Comparison of ENCODE assay signal across 27 mouse cellular contexts in the genomic region with DNA sequence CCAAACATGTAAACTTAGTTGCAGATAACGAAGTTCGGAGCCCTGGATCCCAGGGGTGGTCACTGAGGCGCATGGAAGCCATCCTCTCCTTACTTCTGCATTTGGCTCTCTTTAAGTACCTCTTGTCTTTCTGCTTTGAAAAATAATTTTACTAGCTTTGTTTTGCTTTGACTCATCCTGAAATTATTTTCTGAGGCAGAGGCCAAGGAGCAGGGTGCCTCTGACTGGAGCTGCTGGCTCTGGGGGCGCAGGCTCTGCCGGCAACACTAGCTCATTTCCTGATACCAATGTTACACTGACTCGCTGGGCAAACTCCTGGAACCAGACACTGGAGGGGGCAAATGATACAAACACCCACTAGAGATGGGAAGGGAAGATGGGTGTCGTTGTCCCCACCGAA. TPM values are rescaled to one million over a fixed set of nuclear protein-coding genes. Genes with fewer than 3 reads are reported as not detected.
DNase-seq lines count a peak whose midpoint lies in the region; ATAC-seq lines count a peak whose summit lies in the region.
"Had no signal": no experiment of that assay in that cellular context is flagged by ENCODE, and none has a peak within 500 bp of the region (broad histone marks: within the 10 kb centered on the region; RNA-seq: fewer than 3 reads in every experiment).

No protein-coding gene starts in this region.

- no peak overlapping the region for H3K27ac ChIP-seq in lung, embryonic 16.5 days (ENCODE audit: low read length)
- 0 out of 2 replicates have a peak overlapping the region, but pooled peaks have one; percentile 28 for H3K27ac ChIP-seq in embryonic facial prominence, embryonic 14.5 days (replicated peaks; ENCODE audit: low read depth, low read length)
- H3K27ac ChIP-seq: embryonic facial prominence, embryonic 12.5 days; forebrain, embryonic 12.5 days; heart, embryonic 15.5 days; left cerebral cortex, adult 2 months; limb, embryonic 13.5 days; midbrain, embryonic 12.5 days; neural tube, embryonic 13.5 days had no signal

- no peaks in the 10 kb centered on the region for H3K9me3 ChIP-seq in lung, embryonic 16.5 days (ENCODE audit: control insufficient read depth, low read length)
- H3K9me3 ChIP-seq in embryonic facial prominence, embryonic 14.5 days (ENCODE audit: control insufficient read depth, low read length), result no peaks in the 10 kb centered on the region
- H3K9me3 ChIP-seq: embryonic facial prominence, embryonic 12.5 days; forebrain, embryonic 12.5 days; heart, embryonic 15.5 days; limb, embryonic 13.5 days; lung, embryonic 15.5 days; megakaryocyte, embryonic 14.5 days; midbrain, embryonic 12.5 days; neural tube, embryonic 13.5 days had no signal

- H3K4me2 ChIP-seq in lung, embryonic 16.5 days (ENCODE audit: low read depth, low read length), result no peak overlapping the region
- H3K4me2 ChIP-seq in embryonic facial prominence, embryonic 14.5 days (ENCODE audit: low read depth, low read length), result no peak overlapping the region
- H3K4me2 ChIP-seq: embryonic facial prominence, embryonic 12.5 days; forebrain, embryonic 12.5 days; heart, embryonic 15.5 days; limb, embryonic 13.5 days; liver, embryonic 11.5 days; lung, embryonic 15.5 days; midbrain, embryonic 12.5 days; neural tube, embryonic 13.5 days had no signal

- H3K9ac ChIP-seq in lung, embryonic 16.5 days (ENCODE audit: low read length), result peak overlapping the region; percentile 9; the same call in 1 of the 2 replicates
- no peak overlapping the region for H3K9ac ChIP-seq in embryonic facial prominence, embryonic 14.5 days (ENCODE audit: low read depth, low read length)
- H3K9ac ChIP-seq: embryonic facial prominence, embryonic 12.5 days; forebrain, embryonic 12.5 days; heart, embryonic 15.5 days; limb, embryonic 13.5 days; lung, embryonic 15.5 days; midbrain, embryonic 12.5 days; neural tube, embryonic 13.5 days had no signal

- peak; percentile 36 for DNase-seq in adrenal gland, adult 2 months
- no peak for DNase-seq in adrenal gland, adult 8-10 months
- DNase-seq in lung, postnatal 36 days, result no peak
- DNase-seq in embryonic facial prominence, embryonic 14.5 days (ENCODE audit: low spot score), result no peak
- no peak for DNase-seq in cerebellum, adult 9-11 months
- DNase-seq in cerebellum, adult 9-10 months, result no peak
- DNase-seq: cerebellum, adult 18-20 months; cerebellum, postnatal 36 days; gastrocnemius, postnatal 10 days; kidney, adult 8-10 months; kidney, postnatal 14 days; lung, postnatal 4 days; right cerebral cortex, postnatal 14 days; thymus, adult 2 months; thymus, postnatal 36 days had no signal

- no peaks in the 10 kb centered on the region for H3K36me3 ChIP-seq in lung, embryonic 16.5 days (ENCODE audit: control insufficient read depth, insufficient read depth, low read length)
- H3K36me3 ChIP-seq in embryonic facial prominence, embryonic 14.5 days (ENCODE audit: control insufficient read depth, insufficient read depth, low read length), result no peaks in the 10 kb centered on the region
- H3K36me3 ChIP-seq: embryonic facial prominence, embryonic 12.5 days; forebrain, embryonic 12.5 days; heart, embryonic 15.5 days; limb, embryonic 13.5 days; lung, embryonic 15.5 days; midbrain, embryonic 12.5 days; neural tube, embryonic 13.5 days had no signal

- no peaks in the 10 kb centered on the region for H3K27me3 ChIP-seq in lung, embryonic 16.5 days (ENCODE audit: control insufficient read depth, insufficient read depth, low read depth, low read length)
- no peaks in the 10 kb centered on the region for H3K27me3 ChIP-seq in embryonic facial prominence, embryonic 14.5 days (replicated peaks; ENCODE audit: control insufficient read depth, insufficient read depth, low read length)
- H3K27me3 ChIP-seq: embryonic facial prominence, embryonic 12.5 days; limb, embryonic 13.5 days; lung, embryonic 15.5 days; neural tube, embryonic 13.5 days had no signal

- ATAC-seq in lung, embryonic 16.5 days (ENCODE audit: low read depth), result no peak
- no peak for ATAC-seq in embryonic facial prominence, embryonic 14.5 days (ENCODE audit: low read depth)
- ATAC-seq: hindbrain, embryonic 16.5 days had no signal

- H3K4me1 ChIP-seq in lung, embryonic 16.5 days (replicated peaks; ENCODE audit: control insufficient read depth, insufficient read depth, low read length), result peaks cover 22% of the 10 kb centered on the region
- H3K4me1 ChIP-seq in embryonic facial prominence, embryonic 14.5 days (ENCODE audit: control insufficient read depth, insufficient read depth, low read length), result peaks cover 21% of the 10 kb centered on the region

- WGBS in lung, embryonic 16.5 days, result 73% methylated on average over 8 of the region's 8 CpGs
- 68% methylated on average over 8 of the region's 8 CpGs for WGBS in embryonic facial prominence, embryonic 14.5 days

- no peak overlapping the region for H3K4me3 ChIP-seq in lung, embryonic 16.5 days (ENCODE audit: low read length)
- no peak overlapping the region for H3K4me3 ChIP-seq in embryonic facial prominence, embryonic 14.5 days (ENCODE audit: low read depth, low read length)
- H3K4me3 ChIP-seq: embryonic facial prominence, embryonic 12.5 days; forebrain, embryonic 12.5 days; heart, embryonic 15.5 days; left cerebral cortex, adult 2 months; limb, embryonic 13.5 days; lung, embryonic 15.5 days; midbrain, embryonic 12.5 days; neural tube, embryonic 13.5 days had no signal

RNA-seq across cellular contexts. Expression of a gene that starts 8.7 kb away (rescaled TPM):
- 10 to 100 TPM; 20.7 to 40.6 TPM for total RNA-seq in adrenal gland, adult 2 months (2021)
- 45.0 and 47.9 TPM in 2 replicates for polyA plus RNA-seq in adrenal gland, adult 2 months (2012; rRNA removed)
- 10 to 100 TPM; 34.6 to 65.5 (median 48.9) TPM for total RNA-seq in adrenal gland, adult 8-10 months (2022)
- polyA plus RNA-seq in lung, embryonic 16.5 days (2015; fragmentation: Nextera tagmentation; extraction: Ambion mirVana), result 3.5 and 3.7 TPM in 2 replicates
- 6.4 and 8.1 TPM in 2 replicates for polyA plus RNA-seq in embryonic facial prominence, embryonic 14.5 days (2014; fragmentation: Nextera tagmentation; extraction: Ambion mirVana)

RNA-seq across cellular contexts. Expression of a gene that starts 39.9 kb away (rescaled TPM):
- total RNA-seq in adrenal gland, adult 2 months (2021), result 10 to 100 TPM; 10.7 to 39.1 TPM
- polyA plus RNA-seq in adrenal gland, adult 2 months (2012; rRNA removed), result 10.6 and 11.0 TPM in 2 replicates
- 10 to 100 TPM; 15.2 to 53.1 (median 30.7) TPM for total RNA-seq in adrenal gland, adult 8-10 months (2022)
- polyA plus RNA-seq in lung, embryonic 16.5 days (2015; fragmentation: Nextera tagmentation; extraction: Ambion mirVana), result 9.4 and 10.3 TPM in 2 replicates
- 23.2 and 26.5 TPM in 2 replicates for polyA plus RNA-seq in embryonic facial prominence, embryonic 14.5 days (2014; fragmentation: Nextera tagmentation; extraction: Ambion mirVana)
